Mouse (Mus musculus) right cerebral cortex, postnatal 36 days (tissue): ENCODE data around the gene N4bp3.
"Not testable (repeated sequence)": the region's sequence is repeated elsewhere in the genome, so short reads cannot be mapped to it uniquely, and the experiment has no call there.

Experiments
- DNase-seq, 2 experiments: peaks; one replicate each; pipeline ENCODE4 v3.0.0; 2022; ENCODE audit warnings: low spot score in 2 of 2, mixed read lengths in 1 of 2

N4bp3 gene

GRCm38 (mm10) chr11:51650691-51651515 is at the start of gene N4bp3, which contains the start of gene D930048N14Rik:
Gene N4bp3 (minus strand): TSS chr11:51650842.
Gene D930048N14Rik (plus strand): TSS chr11:51650954.
- no peak for DNase-seq

- DNase-seq: no peak
These were observed 44.3 kb upstream of the N4bp3 start for GRCm38 (mm10) chr11:51694984-51695383.

GRCm38 (mm10) chr11:51690597-51690996 is 40.0 kb upstream of the N4bp3 start:
- DNase-seq: not testable (repeated sequence)

- no peak for DNase-seq
These were observed 38.7 kb upstream of the N4bp3 start for GRCm38 (mm10) chr11:51689343-51689742.

GRCm38 (mm10) chr11:51688330-51689328 is 38.0 kb upstream of the N4bp3 start, which contains the start of gene 0610009B22Rik:
Gene 0610009B22Rik (minus strand): TSS chr11:51688874.
- peak; percentile 98 to 99 for DNase-seq

- no peak for DNase-seq
These were observed 31.3 kb upstream of the N4bp3 start for GRCm38 (mm10) chr11:51681976-51682374.

GRCm38 (mm10) chr11:51681324-51681975 is 30.8 kb upstream of the N4bp3 start:
- DNase-seq: peak; percentile 59 to 63

GRCm38 (mm10) chr11:51679466-51679865 is 28.8 kb upstream of the N4bp3 start:
- DNase-seq: no peak

GRCm38 (mm10) chr11:51677737-51678418 is 27.2 kb upstream of the N4bp3 start:
- DNase-seq: no peak

GRCm38 (mm10) chr11:51675386-51675785 is 24.7 kb upstream of the N4bp3 start:
- DNase-seq: no peak

GRCm38 (mm10) chr11:51673291-51673690 is 22.6 kb upstream of the N4bp3 start:
- no peak for DNase-seq

GRCm38 (mm10) chr11:51671376-51671775 is 20.7 kb upstream of the N4bp3 start:
- no peak for DNase-seq

GRCm38 (mm10) chr11:51670846-51671245 is 20.2 kb upstream of the N4bp3 start:
- no peak for DNase-seq

- not testable (repeated sequence) for DNase-seq
These were observed 14.1 kb upstream of the N4bp3 start for GRCm38 (mm10) chr11:51664747-51665146.

GRCm38 (mm10) chr11:51662632-51663031 is 12.0 kb upstream of the N4bp3 start:
- DNase-seq: no peak

- no peak for DNase-seq
These were observed 11.3 kb upstream of the N4bp3 start for GRCm38 (mm10) chr11:51661867-51662365.

- no peak for DNase-seq
These were observed 8.1 kb upstream of the N4bp3 start for GRCm38 (mm10) chr11:51658705-51659104.

- DNase-seq: no peak
These were observed 7.6 kb upstream of the N4bp3 start for GRCm38 (mm10) chr11:51658291-51658690.

GRCm38 (mm10) chr11:51656798-51657521 is 6.3 kb upstream of the N4bp3 start:
- no peak for DNase-seq

GRCm38 (mm10) chr11:51654891-51655290 is 4.2 kb upstream of the N4bp3 start:
- no peak for DNase-seq
